Mouse (Mus musculus) adrenal gland, postnatal 4 days (tissue): ENCODE data around the gene Gm11127. TPM values are rescaled to one million over a fixed set of nuclear protein-coding genes. Genes with fewer than 3 reads are reported as not detected.
A peak's percentile ranks its signal among the peaks of the same experiment; 100 is the strongest.
"Not testable (repeated sequence)": the region's sequence is repeated elsewhere in the genome, so short reads cannot be mapped to it uniquely, and the experiment has no call there.

Source experiments
- DNase-seq, 2 experiments: peaks; one replicate each; pipeline ENCODE4 v3.0.0; 2021 to 2022; ENCODE audit warnings: low spot score in 2 of 2, mixed read lengths in 2 of 2
- total RNA-seq, 2 experiments: library from RNA; stranded (reverse); gene quantifications; 2 replicates each; pipeline ENCODE4 v1.2.3; 2021

Gm11127 gene
- total RNA-seq, 2 experiments from 2014 or later = 1.4 to 1.7 TPM

DNA sequence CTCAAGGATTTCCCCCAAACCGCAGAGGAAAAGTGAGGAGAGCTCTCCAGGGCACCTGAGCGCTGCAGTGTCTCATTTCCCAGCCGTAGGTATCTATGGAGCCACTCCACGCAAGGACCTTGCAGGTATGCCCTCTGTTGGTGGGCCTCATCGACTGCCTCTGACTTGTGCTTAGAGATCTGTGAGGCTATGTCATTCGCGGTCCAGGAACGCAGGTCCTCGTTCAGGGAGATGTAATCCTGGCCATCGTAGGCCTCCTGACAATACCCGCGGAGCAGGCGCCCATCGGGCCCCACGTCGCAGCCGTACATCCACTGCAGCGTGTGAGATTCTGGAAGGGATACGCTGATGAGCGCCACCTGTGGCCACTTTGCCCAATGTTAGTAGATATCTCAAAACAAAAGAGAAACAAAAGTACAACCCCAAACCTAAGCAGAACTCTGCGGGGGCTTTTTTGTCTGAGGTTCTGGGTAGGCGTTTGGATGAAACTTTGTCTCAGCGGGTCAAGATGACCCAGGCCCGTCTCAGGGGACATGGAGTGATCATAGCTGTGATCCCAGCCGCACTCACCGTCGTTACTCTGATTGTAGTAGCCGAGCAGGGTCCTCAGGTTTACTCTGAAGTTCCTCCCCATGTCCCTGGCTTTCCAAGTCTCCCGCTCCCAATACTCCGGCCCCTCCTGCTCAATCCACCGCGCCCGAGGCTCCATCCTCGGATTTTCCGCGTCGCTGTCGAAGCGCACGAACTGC is 26.4 kb downstream of the Gm11127 start:
- peak in 1 of 2 experiments; percentile 18 for DNase-seq

DNA sequence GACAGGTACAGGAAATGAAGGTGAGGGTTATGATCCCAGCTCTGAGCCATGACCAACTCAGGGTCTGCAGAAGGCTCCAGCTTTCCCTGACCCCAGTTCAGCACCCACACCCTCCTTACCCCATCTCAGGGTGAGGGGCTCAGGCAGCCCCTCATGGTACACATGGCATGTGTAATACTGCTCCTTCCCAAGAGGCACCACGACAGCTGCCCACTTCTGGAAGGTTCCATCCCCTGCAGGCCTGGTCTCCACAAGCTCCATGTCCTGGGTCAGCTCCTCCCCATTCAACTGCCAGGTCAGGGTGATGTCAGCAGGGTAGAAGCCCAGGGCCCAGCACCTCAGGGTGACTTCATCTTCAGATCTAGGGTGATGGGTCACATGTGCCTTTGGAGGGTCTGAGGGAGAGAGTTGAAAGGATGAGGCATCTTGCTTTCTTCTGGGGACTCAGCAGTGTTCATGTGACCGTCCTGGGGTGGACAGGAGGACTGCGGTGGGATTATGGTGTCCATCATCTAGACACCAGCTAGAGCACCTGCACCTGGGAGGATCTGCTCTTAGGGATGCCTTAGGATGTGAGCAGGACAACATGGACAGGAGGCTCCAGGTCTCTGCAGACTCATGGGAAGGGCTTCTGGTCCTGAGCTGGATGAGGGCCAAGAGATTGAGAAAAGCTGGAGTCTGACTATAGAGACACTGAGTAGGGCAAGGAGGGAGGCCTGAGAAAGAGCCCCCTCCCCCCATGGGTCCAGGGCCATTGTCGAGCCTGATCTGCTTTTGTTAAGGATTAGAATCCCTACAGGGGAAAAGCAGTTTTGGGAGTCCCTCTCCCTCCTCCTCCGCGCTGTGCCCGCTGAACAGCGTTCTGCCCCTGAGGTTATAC is 27.2 kb downstream of the Gm11127 start:
- DNase-seq = not testable (repeated sequence)

DNA sequence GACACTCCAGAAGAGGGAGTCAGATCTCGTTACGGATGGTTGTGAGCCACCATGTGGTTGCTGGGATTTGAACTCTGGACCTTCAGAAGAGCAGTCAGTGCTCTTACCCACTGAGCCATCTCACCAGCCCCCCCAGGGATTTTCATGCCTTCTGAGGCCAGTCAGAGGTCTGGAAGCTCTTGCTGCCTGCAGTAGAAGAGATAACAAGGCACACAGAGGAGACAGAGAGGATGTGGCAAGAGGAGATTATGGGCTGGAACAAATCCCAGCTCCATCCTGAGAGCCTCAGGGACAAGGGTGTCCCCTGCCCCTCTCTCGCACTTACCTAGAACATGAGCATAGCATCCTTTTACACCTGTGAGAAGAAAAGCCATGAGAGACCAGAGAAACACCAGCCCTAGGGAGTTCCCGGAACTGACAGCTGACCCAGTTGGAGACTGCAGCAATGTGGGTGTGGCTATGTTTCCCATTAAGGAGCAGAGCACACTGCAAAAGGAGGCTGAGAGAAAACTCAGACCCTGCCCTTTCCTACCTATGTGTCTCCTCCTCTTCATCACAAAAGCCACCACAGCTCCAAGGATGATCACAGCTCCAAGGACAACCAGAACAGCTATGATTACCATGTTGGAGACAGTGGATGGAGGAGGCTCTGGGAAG is 28.0 kb downstream of the Gm11127 start:
- not testable (repeated sequence) for DNase-seq

DNA sequence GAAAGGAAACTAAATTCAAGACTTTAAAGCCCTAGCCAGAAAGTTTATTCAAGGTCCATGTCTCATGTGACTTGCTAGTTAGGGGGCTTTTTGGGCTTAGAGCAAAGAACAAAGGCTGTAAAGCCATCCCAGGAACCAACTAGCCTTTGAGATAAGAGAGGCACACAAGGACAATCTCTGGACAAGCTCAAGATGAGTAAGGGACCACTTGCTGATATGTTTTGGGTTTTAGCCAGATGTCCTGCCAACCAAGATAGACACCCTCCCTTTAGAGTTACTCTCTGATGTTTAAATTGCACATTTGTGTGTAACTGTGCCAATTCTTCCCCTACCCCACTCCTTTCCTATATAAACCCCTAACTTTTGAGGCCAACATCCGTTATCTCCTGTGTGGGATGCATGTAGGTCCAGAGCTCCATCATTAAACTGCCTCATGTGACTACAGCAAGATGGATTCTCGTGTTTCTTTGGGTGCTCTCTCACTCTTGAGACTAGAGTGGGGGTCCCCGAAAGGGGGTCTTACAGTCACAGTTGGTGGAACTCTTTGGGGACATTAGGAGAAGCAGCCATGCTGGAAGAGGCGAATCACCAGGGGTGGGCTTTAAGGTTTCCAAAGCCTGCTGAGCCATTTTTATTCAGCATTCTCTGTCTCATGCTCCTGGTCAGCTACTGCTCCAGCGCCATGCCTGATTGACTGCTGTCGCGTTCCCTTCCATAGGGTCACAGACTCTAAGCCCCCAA is 29.1 kb downstream of the Gm11127 start:
- no peak for DNase-seq

DNA sequence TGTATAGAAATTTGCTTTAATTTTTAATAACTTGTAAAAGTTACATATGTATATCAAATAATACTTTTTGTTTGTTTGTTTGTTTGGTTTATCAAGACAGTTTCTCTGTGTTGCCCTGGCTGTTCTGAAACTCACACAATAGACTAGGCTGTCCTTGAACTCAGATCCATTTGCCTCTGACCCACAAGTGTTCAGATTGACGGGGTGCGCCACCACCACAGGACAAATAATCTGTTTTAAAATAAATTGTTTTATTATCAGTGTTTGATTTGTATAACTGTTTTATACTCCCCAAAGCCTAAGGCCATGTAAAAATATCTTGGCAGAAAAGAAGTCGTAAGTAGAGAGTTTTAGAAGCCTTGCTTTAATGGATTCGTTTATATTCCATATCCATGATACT is 30.5 kb downstream of the Gm11127 start:
- no peak for DNase-seq

DNA sequence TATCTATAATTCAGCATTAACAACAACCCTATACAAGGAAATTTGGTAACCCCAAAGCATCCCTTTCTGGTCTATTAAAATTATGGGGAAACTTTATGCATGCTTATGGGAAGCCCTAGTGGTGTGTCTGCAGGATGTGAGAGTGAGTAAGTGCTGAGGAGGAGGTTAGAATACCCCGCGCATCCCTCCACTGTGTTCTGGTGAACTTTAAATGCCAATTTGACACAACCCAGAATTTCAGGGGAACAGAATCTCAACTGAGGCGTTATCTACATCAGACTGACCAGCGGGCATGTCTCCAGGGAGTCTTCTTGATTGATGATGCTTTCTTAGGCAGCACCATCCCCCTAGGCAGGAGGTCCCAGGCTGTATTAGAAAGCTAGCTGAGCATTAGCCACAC is 32.3 kb downstream of the Gm11127 start:
- DNase-seq = no peak

DNA sequence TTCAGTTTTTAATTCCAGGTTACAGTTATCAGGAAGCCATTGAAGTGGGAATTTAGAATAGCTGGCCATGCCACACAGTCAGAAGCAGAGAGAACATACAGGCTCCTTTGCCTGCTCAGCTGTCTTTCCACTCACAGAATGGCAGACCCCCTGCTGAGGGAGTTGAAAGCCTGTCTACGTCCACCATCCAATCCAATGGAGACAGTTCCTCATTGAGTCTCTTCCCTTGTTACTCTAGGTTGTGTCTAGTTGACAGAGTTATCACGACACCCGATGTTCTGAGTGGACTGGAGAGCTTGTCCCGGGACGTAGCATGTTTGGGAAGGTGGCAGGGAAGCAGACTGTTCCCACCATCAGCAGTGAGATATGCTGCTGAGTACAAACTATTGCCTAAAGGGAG is 33.0 kb downstream of the Gm11127 start:
- no peak for DNase-seq

DNA sequence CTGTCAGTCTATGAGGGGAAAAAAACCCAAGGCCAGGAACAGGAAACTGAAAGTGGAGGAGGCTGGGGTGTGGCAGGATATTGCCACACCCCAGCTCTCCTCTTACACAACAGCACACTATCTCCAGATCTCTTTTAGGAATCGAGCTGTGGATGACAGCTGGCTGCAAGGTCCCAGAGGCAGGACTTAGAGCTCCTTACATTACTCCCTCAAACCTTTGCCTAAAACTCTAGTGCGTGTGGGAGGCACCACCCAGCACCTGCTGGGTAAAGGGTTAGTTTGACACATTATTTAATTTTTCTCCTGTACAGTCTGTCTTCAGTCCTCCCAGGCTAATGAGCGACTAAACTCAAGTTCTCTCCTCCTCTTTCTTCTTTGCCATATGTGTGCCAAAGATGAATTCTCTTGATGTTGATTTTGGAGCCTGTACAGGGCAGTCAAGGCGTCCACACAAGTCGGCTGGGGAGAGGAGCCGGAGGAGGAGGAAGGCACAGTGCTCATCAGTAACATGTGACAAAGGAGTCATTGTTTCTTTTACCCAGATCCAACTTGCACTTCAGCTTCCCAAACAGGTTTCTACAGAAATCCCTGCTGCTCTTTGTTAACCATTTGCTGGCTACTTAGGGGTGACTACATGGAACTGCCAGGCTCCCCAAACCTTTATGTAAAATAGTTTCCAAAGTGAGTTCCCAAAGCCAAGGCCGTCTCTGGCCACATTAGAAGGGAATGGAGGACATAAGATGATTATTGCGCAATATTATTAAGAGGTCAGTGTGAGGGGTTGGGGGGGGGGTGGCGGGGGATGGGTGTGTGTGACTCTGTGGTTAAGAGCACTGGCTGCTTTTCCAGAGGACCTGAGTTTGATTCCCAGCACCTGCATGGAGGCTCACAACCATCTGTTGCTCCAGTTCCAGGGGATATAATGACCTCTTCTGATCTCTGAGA is 34.2 kb downstream of the Gm11127 start:
- DNase-seq = no peak

DNA sequence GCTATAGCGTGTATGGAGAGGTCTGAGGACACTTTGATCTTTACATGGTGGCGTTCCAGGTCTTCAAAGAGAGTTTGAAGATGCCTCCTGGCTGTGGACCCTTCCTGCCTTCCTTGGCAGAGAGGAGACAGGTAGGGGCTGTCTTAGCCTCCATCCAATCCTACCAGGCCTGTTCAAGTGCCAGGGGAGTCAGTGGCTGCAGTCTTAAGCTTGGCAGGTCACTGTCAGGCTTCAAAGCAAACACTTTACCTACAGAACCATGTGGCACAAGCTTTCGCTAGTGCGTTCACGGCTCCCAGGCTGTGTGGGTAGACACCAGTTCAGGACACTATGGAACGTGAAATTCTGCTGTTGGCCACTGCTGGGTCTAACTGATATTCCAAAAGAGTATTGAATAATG is 35.2 kb downstream of the Gm11127 start:
- DNase-seq = no peak

DNA sequence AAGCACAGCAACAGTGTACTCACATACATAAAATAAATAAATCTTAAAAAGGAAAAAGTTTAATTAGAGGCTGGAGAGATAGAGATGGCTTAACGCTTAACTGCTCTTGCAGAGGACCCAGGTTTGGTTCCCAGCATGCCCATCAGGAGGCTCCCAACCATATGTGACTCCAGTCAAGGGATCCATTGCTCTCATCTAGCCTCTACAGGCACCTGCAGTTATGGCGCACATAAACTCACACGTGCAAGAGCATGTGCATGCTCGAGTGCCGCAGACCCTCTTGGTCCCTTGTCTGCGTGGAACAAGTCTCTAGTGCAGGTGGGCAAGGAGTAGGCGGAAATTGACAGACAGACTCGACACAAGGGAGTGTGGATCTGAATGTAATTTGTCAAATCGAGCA is 36.1 kb downstream of the Gm11127 start:
- DNase-seq = no peak

DNA sequence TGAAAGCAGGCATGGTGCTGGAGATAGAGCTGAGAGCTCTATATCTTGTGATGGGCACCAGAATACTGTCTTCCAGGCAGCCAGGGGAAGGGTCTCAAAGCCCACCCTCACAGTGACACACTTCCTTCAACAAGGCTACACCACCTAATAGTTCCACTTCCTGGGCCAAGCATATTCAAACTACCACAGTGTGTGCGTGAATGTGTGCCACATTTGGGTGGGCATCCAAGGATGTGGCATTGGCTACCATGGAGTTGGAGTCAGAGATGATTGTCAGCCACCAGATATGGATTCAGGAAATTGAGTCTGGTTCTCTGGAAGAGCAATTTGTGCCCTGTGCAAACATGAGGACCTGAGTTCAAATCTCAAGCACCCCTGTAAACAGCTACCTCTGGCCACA is 36.9 kb downstream of the Gm11127 start:
- DNase-seq = no peak

DNA sequence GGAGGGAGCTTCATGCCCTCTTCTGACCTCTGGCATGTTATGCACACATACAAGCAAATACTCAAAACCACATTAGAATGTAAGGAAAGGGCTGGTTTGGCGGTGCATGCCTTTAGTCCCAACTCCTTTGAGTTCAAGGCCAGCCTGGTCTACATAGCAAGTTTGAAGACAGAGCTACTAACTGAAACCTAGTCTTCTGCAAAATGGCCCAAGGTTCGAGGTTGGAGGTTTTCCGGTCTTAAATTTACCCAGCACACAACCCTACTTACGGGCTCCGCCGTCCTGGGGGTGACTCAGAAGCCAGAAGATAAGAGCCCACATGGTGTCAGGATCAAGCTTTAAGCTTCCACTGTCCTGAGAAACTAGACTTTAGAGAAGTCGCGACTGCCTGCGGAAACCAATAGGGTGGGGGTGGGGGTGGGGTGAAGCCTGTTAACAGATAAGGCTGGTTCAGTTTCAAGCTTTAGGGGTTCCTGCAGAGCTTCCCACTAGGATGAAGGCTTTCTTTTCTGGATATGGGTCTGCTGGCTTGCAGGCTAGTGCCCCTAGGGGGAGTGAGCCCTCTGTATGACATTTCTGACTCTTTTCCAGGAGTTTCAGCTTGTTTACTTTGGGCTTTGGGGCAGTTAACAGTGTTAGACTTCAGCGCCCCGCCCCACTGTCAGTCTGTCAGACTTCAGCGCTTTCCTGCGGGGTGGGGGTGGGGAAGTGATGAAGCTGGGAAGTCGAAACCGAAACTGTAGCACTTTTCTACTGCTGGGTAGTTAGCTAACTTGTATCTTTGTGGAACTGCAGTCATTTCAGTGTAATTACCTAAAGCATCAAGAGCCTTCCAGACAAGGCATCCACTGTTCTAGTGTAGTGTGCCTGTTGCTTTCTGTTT is 37.7 kb downstream of the Gm11127 start, which contains the start of gene H2-T24:
H2-T24 (minus strand) TSS at position 370 of the 883 bp plus-strand sequence.
- peak in 1 of 2 experiments; percentile 53 for DNase-seq

DNA sequence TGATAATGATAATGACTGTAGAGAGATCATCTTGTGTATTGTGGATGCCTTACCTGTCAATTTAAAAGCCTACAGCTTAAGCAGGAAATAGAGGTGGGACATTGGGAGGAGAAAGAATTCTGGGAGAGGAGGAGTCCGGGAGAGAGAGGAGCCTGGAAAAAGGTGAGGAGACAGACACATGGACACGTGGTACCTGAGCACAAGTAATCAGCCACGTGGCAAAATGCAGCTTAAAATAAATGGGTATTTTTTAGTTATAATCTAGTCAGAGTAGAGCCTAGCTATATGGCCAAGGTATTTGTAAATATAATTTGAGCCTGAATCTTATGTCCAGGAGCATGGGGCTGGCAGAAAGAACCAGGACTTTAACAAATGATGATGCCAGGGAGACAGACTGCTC is 38.7 kb downstream of the Gm11127 start:
- DNase-seq = no peak

DNA sequence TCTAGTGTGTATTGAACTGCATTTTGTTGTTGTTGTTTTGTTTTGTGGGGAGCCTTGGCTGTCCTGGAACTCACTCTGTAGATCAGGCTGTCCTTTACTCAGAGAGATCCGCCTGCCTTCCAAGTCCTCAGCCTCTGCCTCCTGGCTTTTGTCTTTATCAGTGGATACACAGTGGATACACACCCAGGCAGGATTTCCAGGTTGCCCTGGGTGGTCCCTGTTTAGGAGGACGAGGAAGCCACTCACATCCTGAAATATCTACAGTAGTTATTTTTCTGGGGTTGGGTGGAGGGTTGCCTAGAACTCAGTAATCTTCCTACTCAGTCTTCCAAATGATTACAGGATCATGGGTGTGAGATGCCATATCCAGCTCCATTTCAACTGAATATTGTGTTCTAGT is 39.2 kb downstream of the Gm11127 start:
- no peak for DNase-seq

DNA sequence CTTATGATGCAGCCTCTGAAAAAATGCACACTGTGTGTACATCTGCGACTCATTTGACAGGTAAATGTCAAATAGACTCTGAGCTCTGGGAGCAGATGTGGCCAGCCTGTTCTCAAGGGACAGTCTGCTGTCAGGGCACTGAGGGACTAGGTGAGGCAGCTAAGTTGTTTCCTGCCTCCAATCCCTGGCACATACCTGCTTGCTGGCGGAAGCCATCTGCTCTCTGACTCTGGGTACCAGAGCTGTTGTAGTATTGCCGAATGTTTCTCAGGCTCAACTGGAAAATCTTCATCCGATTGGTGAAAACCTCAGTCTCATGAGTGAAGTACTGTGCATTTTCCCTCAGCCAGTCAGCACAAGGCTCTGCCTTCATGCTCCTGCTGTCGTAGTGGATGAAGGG is 41.1 kb downstream of the Gm11127 start:
- DNase-seq = no peak

DNA sequence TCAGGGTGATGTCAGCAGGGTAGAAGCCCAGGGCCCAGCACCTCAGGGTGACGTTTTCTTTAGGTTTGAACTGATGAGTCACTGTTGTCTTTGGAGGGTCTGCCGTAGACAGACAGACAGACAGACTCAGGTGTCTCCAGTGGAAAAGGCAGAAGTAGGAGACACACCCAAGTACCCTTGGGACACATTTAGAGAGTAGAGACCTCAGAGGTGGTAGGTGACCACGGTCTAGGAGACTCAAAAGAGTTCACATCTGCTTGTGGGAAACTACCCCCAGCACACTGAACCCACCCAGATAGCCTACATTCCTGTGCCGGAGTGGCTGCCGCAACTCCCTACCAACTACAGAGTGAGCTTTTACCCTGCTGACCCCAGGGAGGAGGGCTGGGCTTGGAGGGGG is 43.2 kb downstream of the Gm11127 start:
- DNase-seq = no peak
